Mouse (Mus musculus) stomach, embryonic 16.5 days (tissue): Measurements from ENCODE around the gene Ncbp2. TPM values are rescaled to one million over a fixed set of nuclear protein-coding genes. Genes with fewer than 3 reads are reported as not detected.
"Not testable (repeated sequence)": the region's sequence is repeated elsewhere in the genome, so short reads cannot be mapped to it uniquely, and the experiment has no call there.

Experiments used
- ATAC-seq: fragments of 200-750 bp; cut with Nextera tagmentation; 2 replicates; pipeline ENCODE4 v1.8.0; 2017; ENCODE audit warnings: moderate number of reproducible peaks, moderate TSS enrichment; ENCODE audit not compliant: insufficient read depth, low FRiP score
- H3K27ac ChIP-seq: fragments of 300-500 bp; sonication (generic); 2 replicates; pipeline ENCODE4 v1.5.1; 2014; ENCODE audit warnings: low read length
- H3K27me3 ChIP-seq: fragments of 300-500 bp; sonication (generic); 2 replicates; pipeline ENCODE4 v1.6.1; 2014; ENCODE audit warnings: low read length, control low read depth, mixed read lengths; ENCODE audit not compliant: control insufficient read depth, insufficient read depth
- H3K36me3 ChIP-seq: fragments of 300-500 bp; sonication (generic); 2 replicates; pipeline ENCODE4 v1.6.1; 2014; ENCODE audit warnings: low read length; ENCODE audit not compliant: control insufficient read depth, insufficient read depth
- H3K4me1 ChIP-seq: fragments of 300-500 bp; sonication (generic); 2 replicates; pipeline ENCODE4 v1.6.1; 2014; ENCODE audit warnings: low read length, control low read depth, mixed read lengths; ENCODE audit not compliant: control insufficient read depth, insufficient read depth
- H3K4me2 ChIP-seq: fragments of 300-500 bp; sonication (generic); 2 replicates; pipeline ENCODE4 v1.6.1; 2014; ENCODE audit warnings: low read depth, low read length, mixed read lengths
- H3K4me3 ChIP-seq: fragments of 300-500 bp; sonication (generic); replicated peaks from 2 replicates; pipeline ENCODE4 v1.5.1; 2014; ENCODE audit warnings: mild to moderate bottlenecking, low read length
- H3K9ac ChIP-seq: fragments of 300-500 bp; sonication (generic); 2 replicates; pipeline ENCODE4 v1.6.1; 2014; ENCODE audit warnings: low read length
- H3K9me3 ChIP-seq: fragments of 300-500 bp; sonication (generic); replicated peaks from 2 replicates; pipeline ENCODE4 v1.6.1; 2016; ENCODE audit warnings: low read length, control low read depth; ENCODE audit not compliant: control insufficient read depth
- WGBS: fragments of 180-500 bp; shearing (Covaris S2); extraction: QIAGEN DNeasy Blood & Tissue Kit; methylation state at CpG from one replicate; pipeline ENCODE4 v1.1.7; 2014; 5-methylcytosine and 5-hydroxymethylcytosine counted together
- polyA plus RNA-seq: library from polyadenylated mRNA; unstranded; fragments of >200 nt; fragmentation: Nextera tagmentation; extraction: Ambion mirVana; gene quantifications from 2 replicates; pipeline ENCODE4 v1.2.1, GENCODE M21; 2015

The Ncbp2 gene
- polyA plus RNA-seq, 1 experiment from 2014 or later, result 97.9 TPM

GRCm38 (mm10) chr16:31944698-31945255 is 3.5 kb upstream of the Ncbp2 start:
- no peak overlapping the region for H3K27ac ChIP-seq
- H3K4me1 ChIP-seq, result peaks cover 28% of the 10 kb centered on the region
- H3K9ac ChIP-seq, result no peak overlapping the region
- no peaks in the 10 kb centered on the region for H3K36me3 ChIP-seq
- WGBS, result 87% methylated on average over 12 of the region's 12 CpGs
- no peaks in the 10 kb centered on the region for H3K27me3 ChIP-seq
- ATAC-seq, result no peak
- H3K4me3 ChIP-seq, result no peak overlapping the region
- no peak overlapping the region for H3K4me2 ChIP-seq
- H3K9me3 ChIP-seq, result no peaks in the 10 kb centered on the region

DNA sequence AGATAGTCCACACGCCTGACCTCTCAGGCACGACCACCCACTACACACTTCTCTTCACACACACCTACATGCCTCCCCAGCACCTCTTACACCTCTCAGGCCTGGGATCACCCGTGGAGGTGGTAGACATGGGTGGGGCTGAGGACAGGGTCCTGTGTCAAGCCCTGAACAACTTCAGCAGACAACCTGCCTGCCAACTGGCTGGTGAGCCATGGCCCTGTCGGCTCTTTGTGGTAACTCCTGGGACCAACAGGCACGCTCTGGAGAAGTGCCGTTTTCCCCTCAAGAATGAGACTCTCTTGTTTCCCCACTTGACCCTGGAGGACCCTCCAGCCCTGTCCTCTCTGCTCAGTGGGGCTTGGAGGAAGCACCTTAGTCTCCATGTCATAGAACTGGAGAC is 2.9 kb upstream of the Ncbp2 start:
- no peaks in the 10 kb centered on the region for H3K9me3 ChIP-seq
- 85% methylated on average over 6 of the region's 6 CpGs for WGBS
- H3K9ac ChIP-seq, result no peak overlapping the region

GRCm38 (mm10) chr16:31945986-31946385 is 2.3 kb upstream of the Ncbp2 start:
- not testable (repeated sequence) for H3K27me3 ChIP-seq, H3K27ac ChIP-seq, H3K4me2 ChIP-seq, H3K36me3 ChIP-seq, H3K9ac ChIP-seq, ATAC-seq, H3K9me3 ChIP-seq, H3K4me3 ChIP-seq
- 84% methylated on average over 6 of the region's 6 CpGs for WGBS
- peaks cover 28% of the 10 kb centered on the region for H3K4me1 ChIP-seq

More for the DNA sequence above, 2.9 kb upstream of the Ncbp2 start:
- Histone ChIP-seq H3K4me3 (no peak overlapping the region), H3K36me3 (0 out of 2 replicates have a peak, but pooled peaks cover 2% of the 10 kb centered on the region), H3K27ac (no peak overlapping the region), H3K27me3 (no peaks in the 10 kb centered on the region), H3K4me2 (no peak overlapping the region), H3K4me1 (peaks cover 28% of the 10 kb centered on the region)
- no peak for ATAC-seq

- H3K27ac ChIP-seq, result no peak overlapping the region
These were observed 980 bp upstream of the Ncbp2 start for GRCm38 (mm10) chr16:31947333-31947732.

DNA sequence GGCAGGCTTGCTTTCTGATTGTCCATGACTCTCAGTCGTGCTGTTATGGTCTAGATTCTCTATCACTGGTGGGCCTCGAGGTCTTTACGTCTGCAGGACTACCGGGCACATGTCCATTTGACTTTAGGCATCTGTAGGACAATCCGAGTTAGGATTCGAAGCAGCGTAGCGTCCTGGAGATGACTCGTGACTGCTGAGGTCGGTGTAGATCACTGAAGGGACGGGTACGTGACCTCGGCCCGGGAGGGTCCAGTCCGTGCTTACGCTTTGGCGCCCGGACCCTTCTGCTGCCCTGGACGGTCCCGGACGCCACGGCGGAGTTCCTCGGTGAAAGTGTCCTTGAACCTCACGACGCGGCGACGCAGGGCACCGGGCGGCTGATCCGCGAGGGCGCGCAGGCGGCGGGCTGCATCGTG is 404 bp upstream of the Ncbp2 start:
- 0% methylated on average over 38 of the region's 38 CpGs for WGBS
- Histone ChIP-seq H3K4me1 (peaks cover 28% of the 10 kb centered on the region), H3K4me2 (peak overlapping the region; percentile 76), H3K27me3 (no peaks in the 10 kb centered on the region), H3K4me3 (peak overlapping the region; percentile 74), H3K9me3 (no peaks in the 10 kb centered on the region), H3K27ac (peak overlapping the region; percentile 89), H3K9ac (peak overlapping the region; percentile 90), H3K36me3 (0 out of 2 replicates have a peak, but pooled peaks cover 6% of the 10 kb centered on the region)
- ATAC-seq, result peak; percentile 68; the same call in 1 of the 2 replicates

More at GRCm38 (mm10) chr16:31947333-31947732, 980 bp upstream of the Ncbp2 start:
- H3K4me1 ChIP-seq, result peaks cover 28% of the 10 kb centered on the region
- no peaks in the 10 kb centered on the region for H3K27me3 ChIP-seq
- H3K36me3 ChIP-seq, result 0 out of 2 replicates have a peak, but pooled peaks cover 6% of the 10 kb centered on the region
- peak overlapping the region; percentile 74 for H3K4me3 ChIP-seq
- peak overlapping the region; percentile 90 for H3K9ac ChIP-seq
- WGBS, result 28% methylated on average over 8 of the region's 8 CpGs
- H3K9me3 ChIP-seq, result no peaks in the 10 kb centered on the region
- no peak for ATAC-seq
- peak overlapping the region; percentile 76 for H3K4me2 ChIP-seq

- WGBS, result 86% methylated on average over 7 of the region's 7 CpGs
- H3K36me3 ChIP-seq, result peaks cover 13% of the 10 kb centered on the region
These were observed 14.9 kb downstream of the Ncbp2 start for GRCm38 (mm10) chr16:31963224-31963623.

GRCm38 (mm10) chr16:31975258-31975657 is 26.9 kb downstream of the Ncbp2 start:
- no peaks in the 10 kb centered on the region for H3K27me3 ChIP-seq
- H3K4me2 ChIP-seq, result no peak overlapping the region
- no peak overlapping the region for H3K9ac ChIP-seq
- 89% methylated on average over 4 of the region's 4 CpGs for WGBS
- H3K27ac ChIP-seq, result no peak overlapping the region
- H3K4me1 ChIP-seq, result no peaks in the 10 kb centered on the region
- no peaks in the 10 kb centered on the region for H3K9me3 ChIP-seq
- H3K36me3 ChIP-seq, result peaks cover 12% of the 10 kb centered on the region; the same call in 1 of the 2 replicates
- ATAC-seq, result no peak
- no peak overlapping the region for H3K4me3 ChIP-seq

More at GRCm38 (mm10) chr16:31963224-31963623, 14.9 kb downstream of the Ncbp2 start:
- Histone ChIP-seq H3K9ac (no peak overlapping the region), H3K27ac (no peak overlapping the region), H3K4me2 (no peak overlapping the region), H3K9me3 (no peaks in the 10 kb centered on the region), H3K27me3 (no peaks in the 10 kb centered on the region), H3K4me1 (no peaks in the 10 kb centered on the region), H3K4me3 (no peak overlapping the region)
- no peak for ATAC-seq

- WGBS, result 89% methylated on average over 3 of the region's 3 CpGs
- no peak overlapping the region for H3K9ac ChIP-seq
- no peak overlapping the region for H3K27ac ChIP-seq
- no peaks in the 10 kb centered on the region for H3K4me1 ChIP-seq
- no peak overlapping the region for H3K4me3 ChIP-seq
- no peak overlapping the region for H3K4me2 ChIP-seq
- no peak for ATAC-seq
- peaks cover 8% of the 10 kb centered on the region for H3K36me3 ChIP-seq
- H3K9me3 ChIP-seq, result no peaks in the 10 kb centered on the region
- no peaks in the 10 kb centered on the region for H3K27me3 ChIP-seq
These were observed 31.2 kb downstream of the Ncbp2 start for GRCm38 (mm10) chr16:31979501-31979900.

DNA sequence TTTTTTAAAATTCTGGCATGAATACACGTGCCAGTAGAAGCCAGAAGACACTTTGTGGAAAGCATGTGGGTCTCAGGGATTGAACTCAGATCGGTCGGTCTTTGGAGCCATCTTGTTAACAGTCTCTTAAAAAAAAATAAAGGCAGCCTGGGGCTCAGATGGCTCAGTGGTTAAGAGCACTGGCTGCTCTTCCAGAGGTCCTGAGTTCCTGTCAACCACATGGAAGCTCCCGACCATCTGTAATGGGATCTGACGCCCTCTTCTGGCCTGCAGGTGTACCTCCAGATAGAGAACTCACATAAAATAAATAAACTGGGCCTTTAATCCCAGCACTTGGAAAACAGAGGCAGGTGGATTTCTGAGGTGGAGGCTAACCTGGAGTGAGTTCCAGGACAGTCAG is 32.6 kb downstream of the Ncbp2 start:
- Histone ChIP-seq H3K4me2 (no peak overlapping the region), H3K36me3 (peaks cover 8% of the 10 kb centered on the region), H3K9ac (no peak overlapping the region), H3K27ac (no peak overlapping the region), H3K4me1 (no peaks in the 10 kb centered on the region), H3K9me3 (no peaks in the 10 kb centered on the region), H3K27me3 (no peaks in the 10 kb centered on the region), H3K4me3 (no peak overlapping the region)
- ATAC-seq, result no peak
- WGBS, result 77% methylated on average over 5 of the region's 5 CpGs
